Mouse (Mus musculus) spleen, postnatal 10 days (tissue): Measurements from ENCODE around the gene Bmyc.
"Not testable (repeated sequence)": the region's sequence is repeated elsewhere in the genome, so short reads cannot be mapped to it uniquely, and the experiment has no call there.

Experiments
- DNase-seq, 2 experiments: peaks; one replicate each; pipeline ENCODE4 v3.0.0; 2021 to 2022; ENCODE audit warnings: low spot score in 2 of 2

Bmyc gene

GRCm38 (mm10) chr2:25706643-25707481, at the start of gene Bmyc:
Gene Bmyc, plus strand, starts transcription at chr2:25706739.
- DNase-seq: peak; percentile 21 to 62

- DNase-seq: no peak
These were observed 49.3 kb upstream of the Bmyc start for GRCm38 (mm10) chr2:25657246-25657645.

GRCm38 (mm10) chr2:25657652-25658051, 48.9 kb upstream of the Bmyc start, which contains the start of gene Lcn5:
Gene Lcn5, plus strand, starts transcription at chr2:25657952.
- DNase-seq: no peak

GRCm38 (mm10) chr2:25660279-25660678, 46.3 kb upstream of the Bmyc start:
- no peak for DNase-seq

GRCm38 (mm10) chr2:25661245-25661970, 45.1 kb upstream of the Bmyc start:
- no peak for DNase-seq

GRCm38 (mm10) chr2:25663511-25663910, 43.0 kb upstream of the Bmyc start:
- DNase-seq: peak in 1 of 2 experiments; percentile 68

- no peak for DNase-seq
These were observed 42.4 kb upstream of the Bmyc start for GRCm38 (mm10) chr2:25664125-25664524.

- DNase-seq: no peak
These were observed 40.0 kb upstream of the Bmyc start for GRCm38 (mm10) chr2:25666516-25666915.

- no peak for DNase-seq
These were observed 30.1 kb upstream of the Bmyc start, which contains the start of gene Lcn6 for GRCm38 (mm10) chr2:25676486-25676885. Gene Lcn6, plus strand, starts transcription at chr2:25676786.

- no peak for DNase-seq
These were observed 27.0 kb upstream of the Bmyc start for GRCm38 (mm10) chr2:25679559-25679958.

GRCm38 (mm10) chr2:25682426-25682825, 24.1 kb upstream of the Bmyc start, which contains the start of gene Lcn10:
Gene Lcn10, plus strand, starts transcription at chr2:25682726.
- no peak for DNase-seq

- DNase-seq: no peak
These were observed 19.6 kb upstream of the Bmyc start for GRCm38 (mm10) chr2:25686941-25687340.

- peak; percentile 46 to 76 for DNase-seq
These were observed 11.9 kb upstream of the Bmyc start for GRCm38 (mm10) chr2:25694605-25695004.

GRCm38 (mm10) chr2:25696951-25697350, 9.6 kb upstream of the Bmyc start:
- DNase-seq: no peak

GRCm38 (mm10) chr2:25698696-25699095, 7.8 kb upstream of the Bmyc start:
- DNase-seq: no peak

- not testable (repeated sequence) for DNase-seq
These were observed 6.8 kb upstream of the Bmyc start, which contains the start of gene Obp2a for GRCm38 (mm10) chr2:25699743-25700142. Gene Obp2a, plus strand, starts transcription at chr2:25700043.

- no peak for DNase-seq
These were observed 5.5 kb upstream of the Bmyc start for GRCm38 (mm10) chr2:25701001-25701400.

- DNase-seq: no peak
These were observed 2.8 kb upstream of the Bmyc start for GRCm38 (mm10) chr2:25703706-25704105.

- DNase-seq: peak in 1 of 2 experiments; percentile 49
These were observed 1.6 kb downstream of the Bmyc start for GRCm38 (mm10) chr2:25708121-25708520.

- not testable (repeated sequence) for DNase-seq
These were observed 2.5 kb downstream of the Bmyc start for GRCm38 (mm10) chr2:25709056-25709455.

- not testable (repeated sequence) for DNase-seq
These were observed 3.3 kb downstream of the Bmyc start for GRCm38 (mm10) chr2:25709791-25710190.

GRCm38 (mm10) chr2:25711641-25712040, 5.1 kb downstream of the Bmyc start:
- not testable (repeated sequence) for DNase-seq
